Mouse (Mus musculus): ENCODE data around the gene Adam19.

- no peak for TF ChIP-seq CTCF (IDR thresholded peaks at IDR 0.05; ENCODE audit: control insufficient read depth, insufficient read depth, insufficient read length)
- TF ChIP-seq MAX (IDR thresholded peaks at IDR 0.05): no peak
- TF ChIP-seq MYOG (IDR thresholded peaks at IDR 0.05; ENCODE audit: control insufficient read depth, extremely low read depth, insufficient read length): no peak
- TF ChIP-seq USF1 (IDR thresholded peaks at IDR 0.05; ENCODE audit: low read depth): no peak
- no peak for TF ChIP-seq CEBPB (IDR thresholded peaks at IDR 0.05; ENCODE audit: low read depth)
These were observed 75.5 kb downstream of the Adam19 start for GRCm38 (mm10) chr11:46131022-46131986.

All from C2C12 (cell line).